Mouse (Mus musculus) neutrophil, adult 65 days (primary cell): Measurements from ENCODE around the gene Chst14. TPM values are rescaled to one million over a fixed set of nuclear protein-coding genes. Genes with fewer than 3 reads are reported as not detected.

Experiments used
- total RNA-seq: library from RNA; stranded (reverse); gene quantifications from 2 replicates; pipeline ENCODE4 v1.2.4, GENCODE M21; 2023

Chst14 gene
- 1.7 and 3.0 TPM in 2 replicates for total RNA-seq

DNA sequence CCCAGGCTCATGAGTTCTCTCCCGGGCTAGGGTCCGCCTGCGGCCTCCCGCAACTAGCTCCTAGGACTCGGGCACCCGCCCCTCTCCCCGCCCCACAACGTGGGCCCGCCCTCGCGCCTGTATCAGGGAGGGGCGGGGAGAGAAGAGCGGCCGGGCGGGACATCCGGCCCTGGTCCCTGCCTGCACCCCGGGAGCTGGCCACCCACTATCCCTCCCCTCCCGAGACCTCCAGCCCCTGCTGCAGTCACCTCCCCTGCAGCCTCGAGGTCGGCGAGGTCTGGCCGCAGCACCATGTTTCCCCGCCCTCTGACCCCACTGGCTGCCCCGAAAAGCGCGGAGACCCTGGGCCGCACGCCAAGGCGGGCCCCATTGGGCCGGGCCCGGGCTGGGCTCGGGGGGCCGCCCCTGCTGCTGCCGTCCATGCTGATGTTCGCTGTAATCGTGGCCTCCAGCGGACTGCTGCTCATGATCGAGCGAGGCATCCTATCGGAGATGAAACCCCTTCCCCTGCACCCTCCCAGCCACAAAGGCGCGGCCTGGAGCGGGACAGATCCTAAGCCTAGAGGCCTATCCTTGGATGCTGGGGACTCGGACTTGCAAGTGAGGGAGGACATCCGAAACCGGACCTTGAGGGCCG is at the start of gene Chst14:
Gene Chst14, plus strand, starts transcription at position 136 of the 637 bp plus-strand sequence.

DNA sequence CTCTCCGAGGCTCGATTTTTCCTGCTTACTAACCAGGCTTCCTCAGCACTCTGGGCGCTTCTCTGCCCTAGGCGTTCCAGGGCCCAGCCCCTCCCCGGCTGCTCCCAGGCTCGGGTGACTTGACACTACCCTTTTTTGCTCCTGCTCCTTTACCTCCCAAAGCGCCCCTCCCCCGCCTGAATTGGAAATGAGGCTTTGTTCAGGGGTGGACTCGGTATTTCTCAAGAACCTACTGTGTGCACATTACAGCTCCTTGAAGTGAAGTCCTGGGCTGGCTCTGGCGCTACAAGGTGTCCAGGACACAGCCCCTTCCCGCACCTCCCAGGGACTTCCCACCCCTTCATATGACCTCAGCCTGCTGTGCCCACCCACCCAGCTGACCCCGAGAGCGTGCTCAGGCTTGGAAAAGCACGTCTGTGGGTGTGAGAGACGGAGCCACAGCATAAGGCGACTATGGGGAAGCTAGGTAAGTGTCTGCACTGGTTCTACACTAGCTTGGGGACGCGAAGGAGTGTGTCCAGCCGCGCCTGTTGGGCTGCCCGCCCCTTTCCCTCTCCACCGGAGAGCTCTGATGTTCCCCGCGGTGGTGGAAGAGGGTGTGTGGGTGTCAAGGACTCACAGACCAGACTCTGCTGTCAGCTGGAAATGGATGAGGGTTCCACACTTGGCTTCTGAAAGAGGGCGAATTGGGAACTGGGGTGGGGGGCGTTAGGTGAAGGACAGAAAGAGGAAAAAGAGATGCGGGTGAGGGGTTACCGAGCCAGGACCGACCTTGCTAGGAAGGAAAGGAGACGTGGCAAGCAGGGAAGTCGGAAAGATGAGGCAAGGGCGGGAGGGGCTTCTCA is 26.1 kb upstream of the Chst14 start, which contains the start of gene Bahd1:
Gene Bahd1, plus strand, starts transcription at position 397 of the 845 bp plus-strand sequence.

Other genes starting within 250 kb of the Chst14 start
- 1.3 and 2.1 TPM in 2 replicates for gene Ankrd63, start 222.5 kb upstream of the Chst14 start, total RNA-seq
- gene Plcb2, start 198.1 kb upstream of the Chst14 start, total RNA-seq, result 141 and 180 TPM in 2 replicates
- gene Inafm2, start 180.7 kb upstream of the Chst14 start, total RNA-seq, result 11.2 and 12.4 TPM in 2 replicates
- 0.25 TPM in 1 of 2 replicates, not detected in the other for gene Ccdc9b, start 163.8 kb upstream of the Chst14 start, total RNA-seq
- not detected in 2 replicates for gene Phgr1, start 153.7 kb upstream of the Chst14 start, total RNA-seq
- not detected in 2 replicates for gene Disp2, start 146.8 kb upstream of the Chst14 start, total RNA-seq
- gene Knstrn, start 112.5 kb upstream of the Chst14 start, total RNA-seq, result 35.7 and 38.8 TPM in 2 replicates
- 27.2 and 50.3 TPM in 2 replicates for gene Ivd, start 64.5 kb upstream of the Chst14 start, total RNA-seq
- gene Bahd1, start 26.1 kb upstream of the Chst14 start, total RNA-seq, result 8.2 and 12.0 TPM in 2 replicates
- 6.3 and 6.8 TPM in 2 replicates for gene Ccdc32, start 102.9 kb downstream of the Chst14 start, total RNA-seq
- 3.6 and 4.0 TPM in 2 replicates for gene Rpusd2, start 108.3 kb downstream of the Chst14 start, total RNA-seq
- gene Knl1, start 120.6 kb downstream of the Chst14 start, total RNA-seq, result 20.4 and 21.8 TPM in 2 replicates
- 9.0 and 9.3 TPM in 2 replicates for gene Rad51, start 186.3 kb downstream of the Chst14 start, total RNA-seq
- gene Rmdn3, start 230.5 kb downstream of the Chst14 start, total RNA-seq, result 11.5 and 14.7 TPM in 2 replicates
- gene Gchfr, start 241.3 kb downstream of the Chst14 start, total RNA-seq, result not detected in 2 replicates
- not detected in 2 replicates for gene Gm14137, start 248.0 kb downstream of the Chst14 start, total RNA-seq